Mouse (Mus musculus): Measurements from ENCODE around the gene Map3k3. TPM values are rescaled to one million over a fixed set of nuclear protein-coding genes. Genes with fewer than 3 reads are reported as not detected.

The Map3k3 gene
- polyA plus RNA-seq, 1 experiment from 2014 or later: 17.6 TPM

- Histone ChIP-seq H3K27ac (ENCODE audit: low read length) (no peak overlapping the region), H3K36me3 (ENCODE audit: control insufficient read depth, insufficient read depth) (0 out of 2 replicates have a peak, but pooled peaks cover 2% of the 10 kb centered on the region), H3K9me3 (replicated peaks; ENCODE audit: control insufficient read depth, low read length) (no peaks in the 10 kb centered on the region), H3K4me3 (ENCODE audit: low read length) (no peak overlapping the region), H3K4me2 (ENCODE audit: low read depth, low read length) (no peak overlapping the region), H3K9ac (ENCODE audit: low read length) (no peak overlapping the region), H3K27me3 (ENCODE audit: control insufficient read depth, insufficient read depth, low read length) (no peaks in the 10 kb centered on the region), H3K4me1 (ENCODE audit: control insufficient read depth, insufficient read depth, low read length) (no peaks in the 10 kb centered on the region)
- no peak for ATAC-seq (replicated peaks; ENCODE audit: extremely low read depth, insufficient read depth, low FRiP score)
- 71% methylated on average over 5 of the region's 5 CpGs for WGBS
Observed at GRCm38 (mm10) chr11:106174372-106174771, 90.0 kb downstream of the Map3k3 start.

GRCm38 (mm10) chr11:106175081-106175480 is 90.7 kb downstream of the Map3k3 start:
- 0 out of 2 replicates have a peak, but pooled peaks cover 2% of the 10 kb centered on the region for H3K36me3 ChIP-seq (ENCODE audit: control insufficient read depth, insufficient read depth)
- 55% methylated on average over 3 of the region's 3 CpGs for WGBS
- no peaks in the 10 kb centered on the region for H3K9me3 ChIP-seq (replicated peaks; ENCODE audit: control insufficient read depth, low read length)
- H3K27me3 ChIP-seq (ENCODE audit: control insufficient read depth, insufficient read depth, low read length): no peaks in the 10 kb centered on the region
- no peak overlapping the region for H3K9ac ChIP-seq (ENCODE audit: low read length)
- ATAC-seq (replicated peaks; ENCODE audit: extremely low read depth, insufficient read depth, low FRiP score): no peak
- H3K4me1 ChIP-seq (ENCODE audit: control insufficient read depth, insufficient read depth, low read length): 0 out of 2 replicates have a peak, but pooled peaks cover 2% of the 10 kb centered on the region
- H3K4me2 ChIP-seq (ENCODE audit: low read depth, low read length): no peak overlapping the region
- H3K27ac ChIP-seq (ENCODE audit: low read length): no peak overlapping the region
- no peak overlapping the region for H3K4me3 ChIP-seq (ENCODE audit: low read length)

- H3K4me3 ChIP-seq (ENCODE audit: low read length): no peak overlapping the region
- no peaks in the 10 kb centered on the region for H3K9me3 ChIP-seq (replicated peaks; ENCODE audit: control insufficient read depth, low read length)
- H3K36me3 ChIP-seq (ENCODE audit: control insufficient read depth, insufficient read depth): 0 out of 2 replicates have a peak, but pooled peaks cover 2% of the 10 kb centered on the region
- 66% methylated on average over 5 of the region's 5 CpGs for WGBS
- no peak overlapping the region for H3K27ac ChIP-seq (ENCODE audit: low read length)
- H3K9ac ChIP-seq (ENCODE audit: low read length): no peak overlapping the region
- H3K4me2 ChIP-seq (ENCODE audit: low read depth, low read length): no peak overlapping the region
- no peaks in the 10 kb centered on the region for H3K27me3 ChIP-seq (ENCODE audit: control insufficient read depth, insufficient read depth, low read length)
- 0 out of 2 replicates have a peak, but pooled peaks cover 2% of the 10 kb centered on the region for H3K4me1 ChIP-seq (ENCODE audit: control insufficient read depth, insufficient read depth, low read length)
- ATAC-seq (replicated peaks; ENCODE audit: extremely low read depth, insufficient read depth, low FRiP score): no peak
Observed at GRCm38 (mm10) chr11:106176372-106176771, 92.0 kb downstream of the Map3k3 start.

- H3K9me3 ChIP-seq (replicated peaks; ENCODE audit: control insufficient read depth, low read length): no peaks in the 10 kb centered on the region
- ATAC-seq (replicated peaks; ENCODE audit: extremely low read depth, insufficient read depth, low FRiP score): no peak
- whole genome bisulfite sequencing: 60% methylated on average over 5 of the region's 5 CpGs
Observed at GRCm38 (mm10) chr11:106178036-106178782, 93.8 kb downstream of the Map3k3 start.

GRCm38 (mm10) chr11:106179711-106180448 is 95.5 kb downstream of the Map3k3 start:
- H3K36me3 ChIP-seq (ENCODE audit: control insufficient read depth, insufficient read depth): peaks cover 6% of the 10 kb centered on the region; the same call in 1 of the 2 replicates
- H3K4me1 ChIP-seq (ENCODE audit: control insufficient read depth, insufficient read depth, low read length): 0 out of 2 replicates have a peak, but pooled peaks cover 2% of the 10 kb centered on the region
- WGBS: 68% methylated on average over 7 of the region's 7 CpGs
- H3K4me3 ChIP-seq (ENCODE audit: low read length): no peak overlapping the region
- H3K9me3 ChIP-seq (replicated peaks; ENCODE audit: control insufficient read depth, low read length): no peaks in the 10 kb centered on the region
- H3K9ac ChIP-seq (ENCODE audit: low read length): no peak overlapping the region
- no peaks in the 10 kb centered on the region for H3K27me3 ChIP-seq (ENCODE audit: control insufficient read depth, insufficient read depth, low read length)
- H3K27ac ChIP-seq (ENCODE audit: low read length): no peak overlapping the region
- H3K4me2 ChIP-seq (ENCODE audit: low read depth, low read length): no peak overlapping the region
- ATAC-seq (replicated peaks; ENCODE audit: extremely low read depth, insufficient read depth, low FRiP score): no peak

More at GRCm38 (mm10) chr11:106178036-106178782, 93.8 kb downstream of the Map3k3 start:
- Histone ChIP-seq H3K4me1 (ENCODE audit: control insufficient read depth, insufficient read depth, low read length) (0 out of 2 replicates have a peak, but pooled peaks cover 2% of the 10 kb centered on the region), H3K9ac (ENCODE audit: low read length) (no peak overlapping the region), H3K27ac (ENCODE audit: low read length) (no peak overlapping the region), H3K4me3 (ENCODE audit: low read length) (no peak overlapping the region), H3K27me3 (ENCODE audit: control insufficient read depth, insufficient read depth, low read length) (no peaks in the 10 kb centered on the region), H3K36me3 (ENCODE audit: control insufficient read depth, insufficient read depth) (peaks cover 2% of the 10 kb centered on the region; the same call in 1 of the 2 replicates), H3K4me2 (ENCODE audit: low read depth, low read length) (no peak overlapping the region)

GRCm38 (mm10) chr11:106180449-106180801 is 96.0 kb downstream of the Map3k3 start:
- H3K27me3 ChIP-seq (ENCODE audit: control insufficient read depth, insufficient read depth, low read length): no peaks in the 10 kb centered on the region
- H3K4me2 ChIP-seq (ENCODE audit: low read depth, low read length): no peak overlapping the region
- H3K27ac ChIP-seq (ENCODE audit: low read length): no peak overlapping the region
- H3K9ac ChIP-seq (ENCODE audit: low read length): no peak overlapping the region
- 0 out of 2 replicates have a peak, but pooled peaks cover 2% of the 10 kb centered on the region for H3K4me1 ChIP-seq (ENCODE audit: control insufficient read depth, insufficient read depth, low read length)
- H3K4me3 ChIP-seq (ENCODE audit: low read length): no peak overlapping the region
- H3K9me3 ChIP-seq (replicated peaks; ENCODE audit: control insufficient read depth, low read length): no peaks in the 10 kb centered on the region
- ATAC-seq (replicated peaks; ENCODE audit: extremely low read depth, insufficient read depth, low FRiP score): no peak
- 87% methylated on average over 2 of the region's 2 CpGs for WGBS
- H3K36me3 ChIP-seq (ENCODE audit: control insufficient read depth, insufficient read depth): peaks cover 6% of the 10 kb centered on the region

- WGBS: 83% methylated on average over 4 of the region's 4 CpGs
- no peaks in the 10 kb centered on the region for H3K9me3 ChIP-seq (replicated peaks; ENCODE audit: control insufficient read depth, low read length)
Observed at GRCm38 (mm10) chr11:106187326-106187725, 102.9 kb downstream of the Map3k3 start.

GRCm38 (mm10) chr11:106191716-106192115 is 107.3 kb downstream of the Map3k3 start:
- 90% methylated on average over 3 of the region's 3 CpGs for WGBS
- no peaks in the 10 kb centered on the region for H3K36me3 ChIP-seq (ENCODE audit: control insufficient read depth, insufficient read depth)
- H3K9me3 ChIP-seq (replicated peaks; ENCODE audit: control insufficient read depth, low read length): no peaks in the 10 kb centered on the region
- H3K4me3 ChIP-seq (ENCODE audit: low read length): no peak overlapping the region
- no peaks in the 10 kb centered on the region for H3K27me3 ChIP-seq (ENCODE audit: control insufficient read depth, insufficient read depth, low read length)
- no peak overlapping the region for H3K27ac ChIP-seq (ENCODE audit: low read length)
- ATAC-seq (replicated peaks; ENCODE audit: extremely low read depth, insufficient read depth, low FRiP score): no peak
- H3K9ac ChIP-seq (ENCODE audit: low read length): no peak overlapping the region
- H3K4me1 ChIP-seq (ENCODE audit: control insufficient read depth, insufficient read depth, low read length): peaks cover 13% of the 10 kb centered on the region
- no peak overlapping the region for H3K4me2 ChIP-seq (ENCODE audit: low read depth, low read length)

More at GRCm38 (mm10) chr11:106187326-106187725, 102.9 kb downstream of the Map3k3 start:
- Histone ChIP-seq H3K4me3 (ENCODE audit: low read length) (no peak overlapping the region), H3K27me3 (ENCODE audit: control insufficient read depth, insufficient read depth, low read length) (no peaks in the 10 kb centered on the region), H3K9ac (ENCODE audit: low read length) (no peak overlapping the region), H3K36me3 (ENCODE audit: control insufficient read depth, insufficient read depth) (peaks cover 6% of the 10 kb centered on the region), H3K4me2 (ENCODE audit: low read depth, low read length) (no peak overlapping the region), H3K27ac (ENCODE audit: low read length) (no peak overlapping the region), H3K4me1 (ENCODE audit: control insufficient read depth, insufficient read depth, low read length) (peaks cover 4% of the 10 kb centered on the region)
- no peak for ATAC-seq (replicated peaks; ENCODE audit: extremely low read depth, insufficient read depth, low FRiP score)

- 51% methylated on average over 5 of the region's 5 CpGs for WGBS
- Histone ChIP-seq H3K4me2 (ENCODE audit: low read depth, low read length) (peak overlapping the region; percentile 73), H3K9me3 (replicated peaks; ENCODE audit: control insufficient read depth, low read length) (no peaks in the 10 kb centered on the region), H3K4me3 (ENCODE audit: low read length) (peak overlapping the region; percentile 57), H3K36me3 (ENCODE audit: control insufficient read depth, insufficient read depth) (no peaks in the 10 kb centered on the region; the same call in 1 of the 2 replicates), H3K9ac (ENCODE audit: low read length) (peak overlapping the region; percentile 70), H3K27me3 (ENCODE audit: control insufficient read depth, insufficient read depth, low read length) (no peaks in the 10 kb centered on the region), H3K27ac (ENCODE audit: low read length) (no peak overlapping the region), H3K4me1 (ENCODE audit: control insufficient read depth, insufficient read depth, low read length) (peaks cover 13% of the 10 kb centered on the region)
- ATAC-seq (replicated peaks; ENCODE audit: extremely low read depth, insufficient read depth, low FRiP score): no peak
Observed at GRCm38 (mm10) chr11:106192241-106192640, 107.8 kb downstream of the Map3k3 start.

All from heart, embryonic 16.5 days (tissue).